Mouse (Mus musculus) myocyte (in vitro differentiated cells): Measurements from ENCODE around the gene Meaf6.

Experiments
- CEBPB ChIP-seq: IDR thresholded peaks from 2 replicates; pipeline ENCODE4 v1.6.1; 2011; ENCODE audit warnings: mild to moderate bottlenecking, moderate library complexity; ENCODE audit not compliant: poor library complexity, insufficient read depth, severe bottlenecking
- E2F4 ChIP-seq: IDR thresholded peaks from one replicate; pipeline ENCODE4 v1.6.1; 2011; ENCODE audit warnings: mild to moderate bottlenecking, control low read depth, moderate library complexity; ENCODE audit not compliant: insufficient read depth
- MYOD1 ChIP-seq, 3 experiments: IDR thresholded peaks; one replicate each; pipeline ENCODE4 v1.6.1; 2011; ENCODE audit warnings: control low read depth in 2 of 3, low read depth in 2 of 3, mild to moderate bottlenecking in 2 of 3, moderate library complexity in 1 of 3; ENCODE audit not compliant: insufficient read length in 2 of 3, control insufficient read depth in 1 of 3
- MYOG ChIP-seq, 3 experiments: IDR thresholded peaks; one replicate each; pipeline ENCODE4 v1.6.1; 2011; ENCODE audit warnings: control low read depth in 2 of 3, low read depth in 2 of 3, mild to moderate bottlenecking in 2 of 3; ENCODE audit not compliant: insufficient read length in 2 of 3, control insufficient read depth in 1 of 3, insufficient read depth in 1 of 3
- POLR2A ChIP-seq: IDR thresholded peaks from one replicate; pipeline ENCODE4 v1.6.1; 2011; ENCODE audit warnings: low read depth, mild to moderate bottlenecking, control low read depth, moderate library complexity; ENCODE audit not compliant: insufficient read length
- POLR2AphosphoS2 ChIP-seq: IDR thresholded peaks from one replicate; pipeline ENCODE4 v1.6.1; 2011; ENCODE audit warnings: low read depth, control low read depth; ENCODE audit not compliant: insufficient read length
- TCF12 ChIP-seq: IDR thresholded peaks from one replicate; pipeline ENCODE4 v1.6.1; 2011; ENCODE audit warnings: mild to moderate bottlenecking, control low read depth; ENCODE audit not compliant: poor library complexity, insufficient read depth, severe bottlenecking
- USF1 ChIP-seq: IDR thresholded peaks from one replicate; pipeline ENCODE4 v1.6.1; 2011; ENCODE audit warnings: low read depth, mild to moderate bottlenecking, control low read depth, moderate library complexity

GRCm38 (mm10) chr4:125132394-125132793, 47.5 kb downstream of the Meaf6 start:
- TF ChIP-seq POLR2A: no peak
- TF ChIP-seq MYOG (IDR thresholded peaks at IDR 0.05; ENCODE audit: control insufficient read depth in 1 of 3, insufficient read depth in 1 of 3, insufficient read length in 2 of 3, low read depth in 2 of 3): no peak
- TF ChIP-seq POLR2AphosphoS2: no peak
- no peak for TF ChIP-seq USF1
- TF ChIP-seq MYOD1 (IDR thresholded peaks at IDR 0.05; ENCODE audit: control insufficient read depth in 1 of 3, insufficient read length in 2 of 3, low read depth in 2 of 3): no peak
- no peak for TF ChIP-seq CEBPB
- no peak for TF ChIP-seq E2F4
- TF ChIP-seq TCF12: no peak
